Mouse (Mus musculus): ENCODE measurements around the gene Gm1043. TPM values are rescaled to one million over a fixed set of nuclear protein-coding genes. Genes with fewer than 3 reads are reported as not detected.

The Gm1043 gene
- polyA plus RNA-seq, 1 experiment from 2014 or later: 0.12 TPM

- H3K4me1 ChIP-seq (ENCODE audit: control insufficient read depth, insufficient read depth, low read length): no peaks in the 10 kb centered on the region
- H3K27ac ChIP-seq (ENCODE audit: low read depth, low read length): no peak overlapping the region
- 80% methylated on average over 3 of the region's 3 CpGs for WGBS
- DNase-seq (ENCODE audit: low spot score) (no peak), ATAC-seq (ENCODE audit: insufficient read depth, low FRiP score, low TSS enrichment) (no peak)
- H3K4me2 ChIP-seq (ENCODE audit: low read depth): no peak overlapping the region
- H3K9me3 ChIP-seq (ENCODE audit: control insufficient read depth, low read length): no peaks in the 10 kb centered on the region
- H3K4me3 ChIP-seq (ENCODE audit: low read depth, low read length): no peak overlapping the region
- no peaks in the 10 kb centered on the region for H3K36me3 ChIP-seq (ENCODE audit: control insufficient read depth, insufficient read depth, low read length)
- H3K27me3 ChIP-seq (ENCODE audit: control insufficient read depth, insufficient read depth, low read length): no peaks in the 10 kb centered on the region
- H3K9ac ChIP-seq (ENCODE audit: low read length): no peak overlapping the region
Measured at GRCm38 (mm10) chr5:37056471-37056870, 28.7 kb upstream of the Gm1043 start.

GRCm38 (mm10) chr5:37061612-37062011 is 23.6 kb upstream of the Gm1043 start:
- H3K9ac ChIP-seq (ENCODE audit: low read length): no peak overlapping the region
- DNase-seq (ENCODE audit: low spot score) (no peak), ATAC-seq (ENCODE audit: insufficient read depth, low FRiP score, low TSS enrichment) (no peak)
- no peaks in the 10 kb centered on the region for H3K36me3 ChIP-seq (ENCODE audit: control insufficient read depth, insufficient read depth, low read length)
- no peak overlapping the region for H3K4me3 ChIP-seq (ENCODE audit: low read depth, low read length)
- WGBS: 88% methylated on average over 8 of the region's 8 CpGs
- H3K27ac ChIP-seq (ENCODE audit: low read depth, low read length): no peak overlapping the region
- no peaks in the 10 kb centered on the region for H3K27me3 ChIP-seq (ENCODE audit: control insufficient read depth, insufficient read depth, low read length)
- H3K4me1 ChIP-seq (ENCODE audit: control insufficient read depth, insufficient read depth, low read length): no peaks in the 10 kb centered on the region
- no peak overlapping the region for H3K4me2 ChIP-seq (ENCODE audit: low read depth)
- no peaks in the 10 kb centered on the region for H3K9me3 ChIP-seq (ENCODE audit: control insufficient read depth, low read length)

GRCm38 (mm10) chr5:37064454-37065449 is 20.4 kb upstream of the Gm1043 start:
- Histone ChIP-seq H3K4me3 (ENCODE audit: low read depth, low read length) (no peak overlapping the region), H3K27ac (ENCODE audit: low read depth, low read length) (no peak overlapping the region), H3K4me1 (ENCODE audit: control insufficient read depth, insufficient read depth, low read length) (no peaks in the 10 kb centered on the region), H3K4me2 (ENCODE audit: low read depth) (no peak overlapping the region), H3K9ac (ENCODE audit: low read length) (no peak overlapping the region), H3K36me3 (ENCODE audit: control insufficient read depth, insufficient read depth, low read length) (no peaks in the 10 kb centered on the region), H3K9me3 (ENCODE audit: control insufficient read depth, low read length) (no peaks in the 10 kb centered on the region), H3K27me3 (ENCODE audit: control insufficient read depth, insufficient read depth, low read length) (no peaks in the 10 kb centered on the region)
- 71% methylated on average over 13 of the region's 13 CpGs for WGBS
- DNase-seq (ENCODE audit: low spot score) (no peak), ATAC-seq (ENCODE audit: insufficient read depth, low FRiP score, low TSS enrichment) (no peak)

GRCm38 (mm10) chr5:37066703-37067568 is 18.2 kb upstream of the Gm1043 start:
- no peak overlapping the region for H3K27ac ChIP-seq (ENCODE audit: low read depth, low read length)
- ATAC-seq (ENCODE audit: insufficient read depth, low FRiP score, low TSS enrichment) (no peak), DNase-seq (ENCODE audit: low spot score) (no peak)
- no peaks in the 10 kb centered on the region for H3K27me3 ChIP-seq (ENCODE audit: control insufficient read depth, insufficient read depth, low read length)
- WGBS: 76% methylated on average over 8 of the region's 8 CpGs
- H3K36me3 ChIP-seq (ENCODE audit: control insufficient read depth, insufficient read depth, low read length): no peaks in the 10 kb centered on the region
- H3K4me3 ChIP-seq (ENCODE audit: low read depth, low read length): no peak overlapping the region
- H3K4me1 ChIP-seq (ENCODE audit: control insufficient read depth, insufficient read depth, low read length): no peaks in the 10 kb centered on the region
- H3K4me2 ChIP-seq (ENCODE audit: low read depth): no peak overlapping the region
- H3K9me3 ChIP-seq (ENCODE audit: control insufficient read depth, low read length): no peaks in the 10 kb centered on the region
- H3K9ac ChIP-seq (ENCODE audit: low read length): no peak overlapping the region

- no peaks in the 10 kb centered on the region for H3K27me3 ChIP-seq (ENCODE audit: control insufficient read depth, insufficient read depth, low read length)
- H3K27ac ChIP-seq (ENCODE audit: low read depth, low read length): no peak overlapping the region
- 87% methylated on average over 4 of the region's 4 CpGs for WGBS
- no peak for ATAC-seq (ENCODE audit: insufficient read depth, low FRiP score, low TSS enrichment)
- no peak overlapping the region for H3K9ac ChIP-seq (ENCODE audit: low read length)
- H3K4me3 ChIP-seq (ENCODE audit: low read depth, low read length): no peak overlapping the region
- no peaks in the 10 kb centered on the region for H3K36me3 ChIP-seq (ENCODE audit: control insufficient read depth, insufficient read depth, low read length)
- H3K4me1 ChIP-seq (ENCODE audit: control insufficient read depth, insufficient read depth, low read length): no peaks in the 10 kb centered on the region
- no peaks in the 10 kb centered on the region for H3K9me3 ChIP-seq (ENCODE audit: control insufficient read depth, low read length)
- DNase-seq (ENCODE audit: low spot score): no peak
- no peak overlapping the region for H3K4me2 ChIP-seq (ENCODE audit: low read depth)
Measured at GRCm38 (mm10) chr5:37073660-37074059, 11.5 kb upstream of the Gm1043 start.

- ATAC-seq (ENCODE audit: insufficient read depth, low FRiP score, low TSS enrichment) (no peak), DNase-seq (ENCODE audit: low spot score) (no peak)
- Histone ChIP-seq H3K9me3 (ENCODE audit: control insufficient read depth, low read length) (no peaks in the 10 kb centered on the region), H3K4me1 (ENCODE audit: control insufficient read depth, insufficient read depth, low read length) (no peaks in the 10 kb centered on the region), H3K36me3 (ENCODE audit: control insufficient read depth, insufficient read depth, low read length) (no peaks in the 10 kb centered on the region), H3K4me2 (ENCODE audit: low read depth) (no peak overlapping the region), H3K27me3 (ENCODE audit: control insufficient read depth, insufficient read depth, low read length) (no peaks in the 10 kb centered on the region), H3K9ac (ENCODE audit: low read length) (no peak overlapping the region), H3K27ac (ENCODE audit: low read depth, low read length) (no peak overlapping the region), H3K4me3 (ENCODE audit: low read depth, low read length) (no peak overlapping the region)
- WGBS: 64% methylated on average over 12 of the region's 12 CpGs
Measured at GRCm38 (mm10) chr5:37076692-37077329, 8.4 kb upstream of the Gm1043 start.

- H3K36me3 ChIP-seq (ENCODE audit: control insufficient read depth, insufficient read depth, low read length): no peaks in the 10 kb centered on the region
- WGBS: 37% methylated on average over 3 of the region's 3 CpGs
- H3K4me3 ChIP-seq (ENCODE audit: low read depth, low read length): no peak overlapping the region
- no peak overlapping the region for H3K27ac ChIP-seq (ENCODE audit: low read depth, low read length)
- no peak for ATAC-seq (ENCODE audit: insufficient read depth, low FRiP score, low TSS enrichment)
- no peak overlapping the region for H3K9ac ChIP-seq (ENCODE audit: low read length)
- DNase-seq (ENCODE audit: low spot score): no peak
- no peaks in the 10 kb centered on the region for H3K27me3 ChIP-seq (ENCODE audit: control insufficient read depth, insufficient read depth, low read length)
- H3K4me1 ChIP-seq (ENCODE audit: control insufficient read depth, insufficient read depth, low read length): no peaks in the 10 kb centered on the region
- H3K9me3 ChIP-seq (ENCODE audit: control insufficient read depth, low read length): no peaks in the 10 kb centered on the region
- H3K4me2 ChIP-seq (ENCODE audit: low read depth): no peak overlapping the region
Measured at GRCm38 (mm10) chr5:37077330-37077698, 7.9 kb upstream of the Gm1043 start.

- DNase-seq (ENCODE audit: low spot score): no peak
- Histone ChIP-seq H3K36me3 (ENCODE audit: control insufficient read depth, insufficient read depth, low read length) (no peaks in the 10 kb centered on the region), H3K27ac (ENCODE audit: low read depth, low read length) (no peak overlapping the region), H3K9ac (ENCODE audit: low read length) (no peak overlapping the region), H3K4me3 (ENCODE audit: low read depth, low read length) (no peak overlapping the region), H3K4me1 (ENCODE audit: control insufficient read depth, insufficient read depth, low read length) (no peaks in the 10 kb centered on the region), H3K27me3 (ENCODE audit: control insufficient read depth, insufficient read depth, low read length) (no peaks in the 10 kb centered on the region), H3K4me2 (ENCODE audit: low read depth) (no peak overlapping the region), H3K9me3 (ENCODE audit: control insufficient read depth, low read length) (no peaks in the 10 kb centered on the region)
- no peak for ATAC-seq (ENCODE audit: insufficient read depth, low FRiP score, low TSS enrichment)
- WGBS: 92% methylated on average over 4 of the region's 4 CpGs
Measured at GRCm38 (mm10) chr5:37079484-37079883, 5.7 kb upstream of the Gm1043 start.

Data from neural tube, embryonic 11.5 days (tissue).